Mouse (Mus musculus) spleen, adult 2 months (tissue): Measurements from ENCODE around the gene Cd2bp2.

Experiments used
- CTCF ChIP-seq: fragments of 200-500 bp; IDR thresholded peaks from 2 replicates; pipeline ENCODE4 v1.5.1; 2011; ENCODE audit warnings: mild to moderate bottlenecking, inconsistent platforms; ENCODE audit not compliant: insufficient read depth, insufficient read length, insufficient replicate concordance; ENCODE audit errors: extremely low read depth
- POLR2A ChIP-seq: fragments of 200-500 bp; IDR thresholded peaks from 2 replicates; pipeline ENCODE4 v1.6.1; 2011; ENCODE audit warnings: low read depth, low read length, inconsistent platforms

DNA sequence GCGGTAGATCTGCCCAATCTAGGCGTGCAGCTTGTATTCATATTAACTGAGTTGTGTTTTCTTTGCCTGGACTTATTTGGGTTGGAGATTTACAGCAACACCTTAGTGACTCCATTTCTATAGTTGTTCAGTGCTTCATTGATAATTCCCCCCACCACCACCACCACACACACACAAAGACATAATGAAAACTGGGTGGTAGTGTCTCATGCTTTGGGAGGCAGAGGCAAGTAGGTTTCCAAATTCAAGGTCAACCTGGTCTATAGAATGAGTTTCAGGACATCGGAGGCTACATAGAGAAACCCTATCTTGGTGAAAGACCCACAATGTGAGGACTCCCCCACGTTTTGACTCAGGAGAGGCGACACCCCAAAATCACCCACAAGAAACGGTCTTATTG lies 28.8 kb upstream of the Cd2bp2 start:
- TF ChIP-seq CTCF (no peak), POLR2A (no peak)
